1 mouse cellular context compared by ENCODE assay signal in the genomic region with DNA sequence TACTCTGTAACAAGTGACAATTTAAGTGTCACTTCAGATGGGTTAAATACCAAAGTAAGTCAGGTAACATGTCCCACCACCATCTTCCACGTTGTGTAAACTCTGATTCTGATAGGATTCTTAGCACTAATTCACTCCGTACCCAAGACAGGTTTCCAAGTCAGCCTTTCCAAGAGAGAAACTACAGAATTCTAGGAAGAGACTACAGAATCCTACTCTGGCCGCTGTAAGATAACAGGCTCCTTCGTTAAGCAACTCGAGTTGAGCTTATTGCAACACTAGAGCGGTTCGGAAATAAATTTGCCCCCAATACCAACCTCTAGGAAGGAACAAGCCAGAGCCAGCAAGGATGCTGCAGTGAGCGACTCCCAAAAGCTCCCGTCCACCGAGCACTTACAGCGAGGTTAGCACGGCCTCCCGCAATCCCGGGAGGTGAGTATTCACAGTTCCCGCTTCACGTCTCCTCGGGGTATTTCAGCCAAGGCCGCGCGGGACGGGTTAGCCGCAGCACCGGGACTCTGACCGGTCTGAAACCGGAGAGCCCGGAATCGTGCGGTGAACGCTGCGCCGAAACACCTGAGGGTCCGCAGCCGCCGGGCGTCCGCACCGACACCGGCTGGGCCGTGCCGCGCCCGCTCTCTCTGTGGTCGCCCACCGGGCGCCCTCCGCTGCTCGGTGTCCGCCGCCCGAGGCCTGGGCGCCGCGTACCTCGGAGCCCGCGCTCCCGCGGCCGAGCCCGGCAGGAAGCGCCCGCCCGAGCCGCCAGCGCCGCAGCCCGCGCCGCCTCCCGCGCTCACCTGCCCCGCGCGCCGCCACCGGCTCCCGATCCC.
TF ChIP-seq lines count a peak whose summit lies in the region.

No protein-coding gene starts in this region.

TF ChIP-seq in MEL, 35 proteins besides CTCF, POLR2A, EP300 and RAD21:
- TF ChIP-seq ZC3H11A (IDR thresholded peaks at IDR 0.05; ENCODE audit: low read depth, low read length) (no peak), SIN3A (IDR thresholded peaks at IDR 0.05; ENCODE audit: low read length) (peak; percentile 48; the same call in 1 of the 2 replicates)
